Mouse (Mus musculus): ENCODE data around the gene Rps27a. TPM values are rescaled to one million over a fixed set of nuclear protein-coding genes. Genes with fewer than 3 reads are reported as not detected.

The Rps27a gene
- total RNA-seq, 1 experiment from 2014 or later, result 758 TPM

- no peak for DNase-seq
These were observed 33.6 kb downstream of the Rps27a start for GRCm38 (mm10) chr11:29514325-29514681.

GRCm38 (mm10) chr11:29512818-29513535 is 34.9 kb downstream of the Rps27a start:
- no peak for DNase-seq

- no peak for DNase-seq
These were observed 38.5 kb downstream of the Rps27a start for GRCm38 (mm10) chr11:29509421-29509820.

DNA sequence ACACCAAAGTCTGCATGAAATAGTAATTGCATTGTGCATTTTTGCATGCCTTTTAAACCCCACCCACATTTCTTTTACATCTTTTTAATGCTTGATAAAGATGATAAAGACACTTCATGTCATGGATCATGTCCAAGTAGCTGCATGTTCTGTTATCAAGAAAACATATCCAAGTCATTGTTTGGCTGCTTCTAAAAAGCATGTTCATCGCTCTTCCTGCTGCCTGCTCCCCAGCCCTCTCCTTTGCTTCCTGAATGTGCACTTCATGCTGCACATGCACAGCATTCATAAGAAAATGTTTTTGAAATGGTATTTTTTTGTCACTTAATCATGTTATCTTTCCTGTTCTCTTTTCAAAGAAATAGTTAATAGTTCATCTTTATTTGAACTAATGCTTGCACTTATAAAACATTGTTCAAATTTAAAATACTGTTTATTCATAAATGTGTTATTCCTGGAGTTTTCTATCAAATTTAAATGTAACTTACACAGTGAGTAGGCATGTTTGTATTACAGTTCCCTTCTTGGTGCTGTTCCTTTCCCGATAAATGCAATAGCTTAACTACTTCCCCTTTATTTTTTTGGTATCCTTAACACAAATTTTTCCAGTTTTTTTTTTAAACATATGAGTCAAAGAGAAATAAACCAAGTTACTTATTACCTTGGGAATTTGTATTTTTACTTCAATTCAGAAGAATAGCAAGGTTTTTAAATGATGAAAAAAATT is 42.8 kb downstream of the Rps27a start:
- DNase-seq, result no peak

DNA sequence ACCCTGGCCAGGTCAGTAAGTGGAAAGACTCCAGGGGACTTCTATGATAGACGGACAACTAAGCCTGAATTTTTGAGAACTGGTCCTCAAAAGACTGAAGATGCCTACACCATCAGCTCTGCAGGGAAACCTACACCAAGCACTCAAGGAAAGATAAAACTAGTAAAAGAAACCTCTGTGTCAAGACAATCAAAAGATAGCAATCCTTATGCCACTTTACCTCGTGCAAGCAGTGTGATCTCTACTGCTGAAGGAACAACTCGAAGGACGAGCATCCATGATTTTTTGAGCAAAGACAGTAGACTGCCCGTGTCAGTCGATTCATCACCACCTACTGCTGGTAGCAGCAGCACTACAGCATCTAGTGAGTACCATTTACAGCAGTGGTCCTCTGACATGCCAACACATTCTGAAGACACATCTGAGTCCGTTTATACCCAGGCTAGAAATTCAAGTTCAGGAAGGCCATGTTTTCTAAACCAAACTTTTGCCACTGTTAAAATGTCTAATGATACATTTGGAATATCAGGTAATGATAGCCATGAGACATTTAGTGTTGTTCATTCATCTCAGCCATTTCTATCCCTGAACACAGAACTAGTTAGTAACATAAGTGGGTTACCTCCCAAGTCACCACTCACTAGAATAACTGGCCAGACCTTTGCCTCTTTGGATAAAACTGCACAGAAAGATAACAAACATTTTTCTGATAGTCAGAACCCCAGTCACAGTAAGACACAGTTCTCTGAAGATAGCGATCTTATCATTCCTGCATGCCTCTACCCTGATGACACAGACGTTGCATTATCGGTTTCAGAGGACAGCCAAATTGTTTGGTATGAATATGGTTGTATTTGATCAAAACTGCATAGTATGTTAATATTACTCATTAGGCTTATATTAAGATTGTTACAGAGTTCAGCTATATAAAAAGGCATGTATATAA is 43.7 kb downstream of the Rps27a start:
- DNase-seq, result no peak

DNA sequence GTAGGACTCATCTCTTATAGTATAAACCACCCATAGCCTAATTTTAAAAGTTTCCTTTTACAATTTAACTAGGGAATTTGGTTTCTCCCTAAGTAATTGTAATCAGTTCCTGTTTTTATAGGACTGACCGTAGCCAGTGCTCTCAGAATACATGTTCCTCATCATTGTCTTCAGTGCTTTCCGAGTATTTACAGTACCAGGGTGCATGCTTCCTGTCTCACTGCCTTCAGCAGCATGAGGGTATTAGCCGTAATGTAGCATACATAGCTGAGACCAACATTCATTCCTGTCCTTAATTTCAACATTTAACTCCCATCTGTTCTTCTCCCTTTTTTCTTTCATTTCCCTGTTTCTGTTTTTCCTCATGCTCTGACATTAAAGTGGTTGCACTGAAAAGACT is 50.9 kb downstream of the Rps27a start:
- DNase-seq, result no peak

Other genes with a start within 250 kb of the Rps27a start
- gene Ccdc88a, start 174.5 kb downstream of the Rps27a start, total RNA-seq (2021), result 19.9 and 24.4 TPM in 2 replicates
- gene Prorsd1, start 33.1 kb downstream of the Rps27a start, total RNA-seq (2021), result 22.1 and 23.1 TPM in 2 replicates
- gene Mtif2, start 21.7 kb downstream of the Rps27a start, total RNA-seq (2021), result 54.4 and 57.0 TPM in 2 replicates
- 0.26 and 0.30 TPM in 2 replicates for gene Clhc1, start 159 bp downstream of the Rps27a start, total RNA-seq (2021)
- gene Rtn4, start 144.8 kb upstream of the Rps27a start, total RNA-seq (2021), result 304 and 307 TPM in 2 replicates